Mouse (Mus musculus) left cerebral cortex, adult 2 months (tissue): Measurements from ENCODE around the gene Ifitm1. TPM values are rescaled to one million over a fixed set of nuclear protein-coding genes. Genes with fewer than 3 reads are reported as not detected.

Experiments
- DNase-seq, 2 experiments: peaks; one replicate each; pipeline ENCODE4 v3.0.0; 2021 to 2022; ENCODE audit warnings: low spot score in 2 of 2, mixed read lengths in 1 of 2; ENCODE audit errors: extremely low spot score in 1 of 2
- H3K27ac ChIP-seq: fragments of 200-600 bp; 2 replicates; pipeline ENCODE4 v1.8.1; 2022
- H3K4me3 ChIP-seq: fragments of 200-600 bp; 2 replicates; pipeline ENCODE4 v1.8.1; 2022
- CTCF ChIP-seq: fragments of 200-600 bp; IDR thresholded peaks from 2 replicates; pipeline ENCODE4 v1.8.1; 2022; ENCODE audit warnings: antibody characterized with exemption, mild to moderate bottlenecking, moderate library complexity
- intact Hi-C: fragments of 180-260 bp; cut with DNase I; formaldehyde crosslinking; loops from one replicate; pipeline ENCODE4 v1.15.1; 2025
- total RNA-seq, 2 experiments: library from RNA; stranded (reverse); gene quantifications; 2 replicates each; pipeline ENCODE4 v1.2.3; 2021

Ifitm1 gene
- total RNA-seq, 2 experiments from 2014 or later, result 3.7 to 5.8 TPM

- intact Hi-C loops, result no loop called here
- no peak for TF ChIP-seq CTCF
- DNase-seq, result no peak
- Histone ChIP-seq H3K4me3 (peak overlapping the region; percentile 51), H3K27ac (peak overlapping the region; percentile 84)
These were observed 24.7 kb upstream of the Ifitm1 start for GRCm38 (mm10) chr7:140942341-140942740.

- no peak for TF ChIP-seq CTCF
- no peak for DNase-seq
- intact Hi-C loops, result no loop called here
- no peak overlapping the region for H3K4me3 ChIP-seq
- no peak overlapping the region for H3K27ac ChIP-seq
These were observed 24.2 kb upstream of the Ifitm1 start for GRCm38 (mm10) chr7:140942811-140943210.

- H3K4me3 ChIP-seq, result no peak overlapping the region
- H3K27ac ChIP-seq, result no peak overlapping the region
- intact Hi-C loops, result no loop called here
- no peak for DNase-seq
- TF ChIP-seq CTCF, result no peak
These were observed 23.7 kb upstream of the Ifitm1 start for GRCm38 (mm10) chr7:140943356-140943755.

GRCm38 (mm10) chr7:140944236-140944635 is 22.8 kb upstream of the Ifitm1 start:
- no peak for TF ChIP-seq CTCF
- DNase-seq, result no peak
- no peak overlapping the region for H3K4me3 ChIP-seq
- H3K27ac ChIP-seq, result no peak overlapping the region
- intact Hi-C loops, result no loop called here

- intact Hi-C loops, result no loop called here
- no peak overlapping the region for H3K27ac ChIP-seq
- H3K4me3 ChIP-seq, result no peak overlapping the region
- DNase-seq, result no peak
- no peak for TF ChIP-seq CTCF
These were observed 21.8 kb upstream of the Ifitm1 start for GRCm38 (mm10) chr7:140945247-140945646.

GRCm38 (mm10) chr7:140946311-140946710 is 20.7 kb upstream of the Ifitm1 start:
- H3K4me3 ChIP-seq, result no peak overlapping the region
- intact Hi-C loops, result no loop called here
- TF ChIP-seq CTCF, result no peak
- no peak for DNase-seq
- H3K27ac ChIP-seq, result no peak overlapping the region

GRCm38 (mm10) chr7:140946980-140947379 is 20.0 kb upstream of the Ifitm1 start:
- Histone ChIP-seq H3K27ac (no peak overlapping the region), H3K4me3 (no peak overlapping the region)
- TF ChIP-seq CTCF, result no peak
- DNase-seq, result no peak
- intact Hi-C loops, result no loop called here

GRCm38 (mm10) chr7:140948161-140948560 is 18.9 kb upstream of the Ifitm1 start:
- DNase-seq, result no peak
- Histone ChIP-seq H3K27ac (no peak overlapping the region), H3K4me3 (no peak overlapping the region)
- intact Hi-C loops, result no loop called here
- TF ChIP-seq CTCF, result no peak

- intact Hi-C loops, result no loop called here
- DNase-seq, result no peak
- no peak overlapping the region for H3K27ac ChIP-seq
- no peak for TF ChIP-seq CTCF
- H3K4me3 ChIP-seq, result no peak overlapping the region
These were observed 17.8 kb upstream of the Ifitm1 start for GRCm38 (mm10) chr7:140949255-140949654.

GRCm38 (mm10) chr7:140949824-140950530 is 17.0 kb upstream of the Ifitm1 start, which contains the start of gene Ifitm5:
TSS of gene Ifitm5 (minus strand) at chr7:140950291.
- no peak for DNase-seq
- intact Hi-C loops, result no loop called here
- Histone ChIP-seq H3K27ac (no peak within 1 kb of the TSS), H3K4me3 (no peak within 1 kb of the TSS)
- TF ChIP-seq CTCF, result no peak

GRCm38 (mm10) chr7:140951051-140951450 is 16.0 kb upstream of the Ifitm1 start:
- H3K4me3 ChIP-seq, result no peak overlapping the region
- intact Hi-C loops, result no loop called here
- TF ChIP-seq CTCF, result no peak

GRCm38 (mm10) chr7:140951765-140952164 is 15.3 kb upstream of the Ifitm1 start:
- Histone ChIP-seq H3K27ac (no peak overlapping the region), H3K4me3 (no peak overlapping the region)
- DNase-seq, result no peak
- intact Hi-C loops, result no loop called here
- TF ChIP-seq CTCF, result no peak

More at GRCm38 (mm10) chr7:140951051-140951450, 16.0 kb upstream of the Ifitm1 start:
- no peak overlapping the region for H3K27ac ChIP-seq
- no peak for DNase-seq

GRCm38 (mm10) chr7:140952441-140952840 is 14.6 kb upstream of the Ifitm1 start:
- Histone ChIP-seq H3K27ac (no peak overlapping the region), H3K4me3 (no peak overlapping the region)
- TF ChIP-seq CTCF, result no peak
- intact Hi-C loops, result no loop called here
- DNase-seq, result no peak
